Mouse (Mus musculus) forebrain, embryonic 16.5 days (tissue): Measurements from ENCODE around the gene Ccdc117. TPM values are rescaled to one million over a fixed set of nuclear protein-coding genes. Genes with fewer than 3 reads are reported as not detected.

Experiments
- ATAC-seq: fragments of 200-750 bp; cut with Nextera tagmentation; 2 replicates; pipeline ENCODE4 v1.8.0; 2017; ENCODE audit warnings: mild to moderate bottlenecking, moderate library complexity
- H3K27ac ChIP-seq: fragments of 300-500 bp; sonication (generic); 2 replicates; pipeline ENCODE4 v1.5.1; 2014; ENCODE audit warnings: low read length, control low read depth
- H3K27me3 ChIP-seq: fragments of 300-500 bp; sonication (generic); replicated peaks from 2 replicates; pipeline ENCODE4 v1.6.1; 2014; ENCODE audit warnings: low read length; ENCODE audit not compliant: control insufficient read depth, insufficient read depth
- H3K36me3 ChIP-seq: fragments of 300-500 bp; sonication (generic); 2 replicates; pipeline ENCODE4 v1.6.1; 2014; ENCODE audit not compliant: control insufficient read depth, insufficient read depth
- H3K4me1 ChIP-seq: fragments of 300-500 bp; sonication (generic); replicated peaks from 2 replicates; pipeline ENCODE4 v1.6.1; 2014; ENCODE audit warnings: low read length; ENCODE audit not compliant: control insufficient read depth, insufficient read depth
- H3K4me2 ChIP-seq: fragments of 300-500 bp; sonication (generic); 2 replicates; pipeline ENCODE4 v1.6.1; 2014; ENCODE audit warnings: mild to moderate bottlenecking, low read length, control low read depth
- H3K4me3 ChIP-seq: fragments of 300-500 bp; sonication (generic); replicated peaks from 2 replicates; pipeline ENCODE4 v1.5.1; 2014; ENCODE audit warnings: mild to moderate bottlenecking, low read length, control low read depth
- H3K9ac ChIP-seq: fragments of 300-500 bp; sonication (generic); replicated peaks from 2 replicates; pipeline ENCODE4 v1.6.1; 2014; ENCODE audit warnings: low read depth, low read length, control low read depth
- H3K9me3 ChIP-seq: fragments of 300-500 bp; sonication (generic); 2 replicates; pipeline ENCODE4 v1.6.1; 2016; ENCODE audit warnings: low read length; ENCODE audit not compliant: control insufficient read depth
- WGBS: fragments of 180-500 bp; shearing (Covaris S2); extraction: QIAGEN DNeasy Blood & Tissue Kit; methylation state at CpG from one replicate; pipeline ENCODE4 v1.1.7; 2014; 5-methylcytosine and 5-hydroxymethylcytosine counted together
- polyA plus RNA-seq: library from polyadenylated mRNA; unstranded; fragments of >200 nt; fragmentation: Nextera tagmentation; extraction: Ambion mirVana; gene quantifications from 2 replicates; pipeline ENCODE4 v1.2.1, GENCODE M21; 2015

Ccdc117 gene
- polyA plus RNA-seq = 12.3 and 15.5 TPM in 2 replicates

DNA sequence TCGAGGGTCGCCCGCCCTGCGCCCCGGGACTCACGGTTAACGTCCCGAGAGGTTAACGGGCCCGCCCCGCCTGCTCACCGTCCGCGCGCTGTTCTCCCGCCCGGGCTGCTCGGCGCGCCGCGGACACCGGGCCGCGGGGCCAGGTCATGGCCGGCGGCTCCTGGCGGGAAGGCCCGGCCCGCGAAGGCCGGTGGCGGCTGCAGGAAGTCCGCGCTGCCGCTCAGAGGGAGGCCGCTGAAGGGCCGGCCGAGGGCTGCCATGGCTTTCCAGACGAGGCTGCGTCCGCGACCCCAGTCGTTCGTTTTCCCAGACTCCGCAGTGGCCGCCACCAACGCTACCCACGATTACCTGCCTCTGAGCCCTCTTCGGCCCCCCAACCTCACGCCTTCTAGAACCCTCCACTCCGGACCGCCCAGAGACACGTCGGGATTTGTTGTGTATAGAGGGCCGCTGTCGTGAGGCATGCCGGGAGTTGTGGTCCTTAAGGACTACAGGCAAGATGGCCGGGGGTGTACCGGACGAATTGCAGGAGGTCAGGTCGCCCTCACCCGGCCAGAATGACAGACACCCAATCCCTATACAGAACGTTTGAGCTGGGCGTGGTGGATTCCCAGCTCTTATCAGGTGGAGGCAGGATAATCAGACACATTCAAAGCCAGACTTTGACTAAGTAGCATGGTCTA, at the start of gene Ccdc117:
Ccdc117 (minus strand) TSS at position 389 of the 683 bp plus-strand sequence.
- under 1% methylated on average over 65 of the region's 65 CpGs for WGBS
- peak; percentile 99 for ATAC-seq

DNA sequence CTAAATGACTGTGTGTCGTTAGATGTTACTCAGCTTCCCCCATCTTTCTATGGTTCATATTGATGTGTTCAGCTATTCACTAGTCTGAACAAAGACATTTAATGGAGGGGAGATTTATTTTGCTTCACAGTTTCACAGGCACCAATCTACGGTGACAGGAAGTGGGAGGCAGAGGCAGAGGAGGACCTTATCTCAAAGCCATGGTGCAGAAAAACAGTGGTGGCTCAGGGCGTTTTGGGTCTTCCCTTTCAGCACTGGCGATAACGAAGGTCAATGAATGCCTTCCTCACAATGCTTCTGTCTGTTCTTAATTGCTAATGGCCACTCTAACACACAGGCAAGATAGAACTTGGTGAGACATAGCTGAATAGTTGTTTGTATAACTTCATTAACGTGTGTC, 33.1 kb upstream of the Ccdc117 start:
- no peaks in the 10 kb centered on the region for H3K9me3 ChIP-seq
- H3K36me3 ChIP-seq = no peaks in the 10 kb centered on the region
- no peak overlapping the region for H3K9ac ChIP-seq
- H3K4me2 ChIP-seq = no peak overlapping the region
- no peaks in the 10 kb centered on the region for H3K27me3 ChIP-seq
- no peak for ATAC-seq
- 55% methylated on average over 6 of the region's 6 CpGs for WGBS
- no peaks in the 10 kb centered on the region for H3K4me1 ChIP-seq
- no peak overlapping the region for H3K27ac ChIP-seq
- no peak overlapping the region for H3K4me3 ChIP-seq

More for the DNA sequence above, at the start of gene Ccdc117:
- H3K4me3 ChIP-seq = peak within 1 kb of the TSS; percentile 92
- peak within 1 kb of the TSS; percentile 47 for H3K27ac ChIP-seq
- H3K27me3 ChIP-seq = no peaks in the 10 kb centered on the region
- H3K4me1 ChIP-seq = peaks cover 13% of the 10 kb centered on the region
- peak within 1 kb of the TSS; percentile 93 for H3K9ac ChIP-seq
- H3K4me2 ChIP-seq = peak within 1 kb of the TSS; percentile 59
- no peaks in the 10 kb centered on the region for H3K9me3 ChIP-seq
- H3K36me3 ChIP-seq = no peaks in the 10 kb centered on the region

DNA sequence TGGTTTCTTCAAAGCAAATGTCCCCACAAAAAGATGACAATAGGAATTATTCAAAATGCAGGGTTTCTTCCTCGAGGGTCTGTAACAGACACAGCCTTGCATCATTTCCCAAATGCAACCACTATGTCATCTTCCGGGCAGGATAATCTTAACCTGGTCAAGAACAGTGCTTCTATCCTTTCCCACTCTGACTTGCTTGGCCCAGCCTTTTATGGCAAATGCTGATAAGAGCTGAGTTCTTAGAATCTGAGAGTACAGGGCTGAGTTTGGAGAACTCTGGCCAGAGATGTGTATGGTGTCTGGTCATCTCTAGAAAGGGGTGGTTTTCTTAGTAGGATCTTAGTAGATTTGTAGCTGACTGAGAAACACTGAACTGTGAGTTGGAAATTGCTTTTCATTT, 31.8 kb upstream of the Ccdc117 start:
- no peak overlapping the region for H3K4me3 ChIP-seq
- H3K9ac ChIP-seq = no peak overlapping the region
- H3K27ac ChIP-seq = no peak overlapping the region
- WGBS = 93% methylated on average over 2 of the region's 2 CpGs
- no peaks in the 10 kb centered on the region for H3K9me3 ChIP-seq
- no peaks in the 10 kb centered on the region for H3K4me1 ChIP-seq
- H3K27me3 ChIP-seq = no peaks in the 10 kb centered on the region
- H3K36me3 ChIP-seq = no peaks in the 10 kb centered on the region
- no peak for ATAC-seq
- H3K4me2 ChIP-seq = no peak overlapping the region

DNA sequence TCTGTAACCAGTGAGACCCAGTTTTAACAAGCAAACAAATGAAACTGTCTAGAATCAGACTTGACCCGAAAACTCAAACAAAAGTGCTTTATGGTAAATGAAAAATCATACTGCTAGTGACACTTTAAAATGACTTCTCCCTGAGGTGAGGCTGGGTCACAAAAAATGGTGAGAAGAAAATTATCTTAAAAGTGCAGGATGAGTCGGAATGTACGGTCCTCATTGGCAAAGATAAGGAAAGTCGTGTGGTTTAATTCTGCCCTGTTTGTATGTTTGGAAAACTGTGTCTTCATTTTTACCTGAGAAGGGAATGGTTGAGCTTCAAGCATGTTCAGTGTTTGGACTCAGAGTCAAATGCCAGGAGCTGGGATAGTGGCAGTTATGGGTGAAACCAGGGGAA, 29.9 kb upstream of the Ccdc117 start:
- H3K9ac ChIP-seq = no peak overlapping the region
- ATAC-seq = no peak
- 95% methylated on average over 4 of the region's 4 CpGs for WGBS
- H3K27me3 ChIP-seq = no peaks in the 10 kb centered on the region
- no peak overlapping the region for H3K4me3 ChIP-seq
- no peaks in the 10 kb centered on the region for H3K36me3 ChIP-seq
- no peaks in the 10 kb centered on the region for H3K4me1 ChIP-seq
- no peaks in the 10 kb centered on the region for H3K9me3 ChIP-seq
- H3K27ac ChIP-seq = no peak overlapping the region
- no peak overlapping the region for H3K4me2 ChIP-seq

DNA sequence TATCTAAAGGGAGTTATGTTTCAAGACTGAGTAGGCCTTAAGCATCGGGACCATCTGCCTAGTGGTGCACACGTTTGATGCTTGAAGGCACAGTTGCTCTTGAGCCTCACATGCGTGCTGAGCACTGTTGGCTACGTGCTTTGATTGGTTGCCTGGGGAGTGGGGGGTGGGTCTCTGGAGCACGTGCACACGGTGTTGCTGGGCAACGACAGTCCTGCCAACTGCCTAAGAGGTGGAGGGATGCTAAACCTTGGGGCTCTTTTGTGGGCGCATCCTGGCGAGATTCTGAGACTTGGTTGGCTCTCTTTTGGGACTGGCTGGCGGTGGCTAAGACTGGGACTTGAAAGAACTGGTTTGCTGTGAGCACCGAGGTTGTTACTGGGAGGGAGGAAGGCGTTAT, 27.5 kb upstream of the Ccdc117 start, which contains the start of gene Ankrd36:
Ankrd36 (plus strand) TSS at position 211 of the 400 bp plus-strand sequence.
- Histone ChIP-seq H3K9me3 (no peaks in the 10 kb centered on the region), H3K4me2 (no peak within 1 kb of the TSS), H3K4me3 (no peak within 1 kb of the TSS), H3K27me3 (no peaks in the 10 kb centered on the region), H3K36me3 (no peaks in the 10 kb centered on the region), H3K4me1 (no peaks in the 10 kb centered on the region), H3K9ac (no peak within 1 kb of the TSS), H3K27ac (no peak within 1 kb of the TSS)
- WGBS = 77% methylated on average over 12 of the region's 12 CpGs
- ATAC-seq = no peak

DNA sequence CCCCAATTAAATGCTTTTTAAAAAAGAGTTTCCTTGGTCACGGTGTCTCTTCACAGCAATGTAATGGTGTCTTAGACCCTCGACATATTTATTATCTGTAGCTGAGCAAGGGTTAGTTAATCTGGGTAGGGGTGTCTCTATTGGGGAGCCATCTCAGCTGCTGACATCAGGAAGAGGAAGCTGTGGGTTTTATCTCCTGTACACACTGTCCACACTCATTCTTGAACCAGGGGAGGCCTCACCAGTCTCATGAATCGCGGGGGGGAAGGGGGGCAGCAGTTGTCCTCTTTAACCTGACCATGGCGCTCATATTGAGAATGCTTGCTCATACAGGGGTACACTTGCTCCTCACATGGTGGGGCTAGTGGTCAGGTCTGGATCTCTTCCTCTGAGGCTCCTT, 26.1 kb upstream of the Ccdc117 start:
- H3K27ac ChIP-seq = no peak overlapping the region
- H3K9me3 ChIP-seq = no peaks in the 10 kb centered on the region
- no peak overlapping the region for H3K9ac ChIP-seq
- WGBS = 89% methylated on average over 5 of the region's 5 CpGs
- ATAC-seq = no peak
- H3K36me3 ChIP-seq = no peaks in the 10 kb centered on the region
- H3K27me3 ChIP-seq = no peaks in the 10 kb centered on the region
- no peak overlapping the region for H3K4me3 ChIP-seq
- H3K4me2 ChIP-seq = no peak overlapping the region
- no peaks in the 10 kb centered on the region for H3K4me1 ChIP-seq

DNA sequence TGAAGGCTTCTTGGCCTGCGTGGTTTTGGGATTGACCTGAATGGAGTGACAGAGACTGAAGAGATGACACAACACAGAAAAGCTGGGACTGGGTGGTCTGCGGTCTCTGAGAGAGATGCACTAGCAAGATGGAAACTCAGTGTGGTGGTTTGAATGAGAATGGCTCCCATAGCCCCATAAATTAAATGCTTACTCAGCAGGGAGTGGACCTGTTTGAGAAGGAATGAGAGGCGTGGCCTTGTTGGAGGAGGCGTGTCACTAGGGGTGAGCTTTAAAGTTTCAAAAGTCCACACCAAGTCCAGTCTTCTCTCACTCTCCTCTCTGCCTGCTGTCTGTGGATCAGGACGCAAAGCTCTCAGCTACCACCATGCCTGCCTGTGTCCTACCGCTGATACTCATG, 25.7 kb upstream of the Ccdc117 start:
- Histone ChIP-seq H3K27ac (no peak overlapping the region), H3K4me1 (0 out of 2 replicates have a peak, but pooled peaks cover 3% of the 10 kb centered on the region), H3K9me3 (no peaks in the 10 kb centered on the region), H3K27me3 (no peaks in the 10 kb centered on the region), H3K9ac (no peak overlapping the region), H3K4me2 (no peak overlapping the region), H3K4me3 (no peak overlapping the region), H3K36me3 (no peaks in the 10 kb centered on the region)
- 95% methylated on average over 6 of the region's 6 CpGs for WGBS
- ATAC-seq = no peak

DNA sequence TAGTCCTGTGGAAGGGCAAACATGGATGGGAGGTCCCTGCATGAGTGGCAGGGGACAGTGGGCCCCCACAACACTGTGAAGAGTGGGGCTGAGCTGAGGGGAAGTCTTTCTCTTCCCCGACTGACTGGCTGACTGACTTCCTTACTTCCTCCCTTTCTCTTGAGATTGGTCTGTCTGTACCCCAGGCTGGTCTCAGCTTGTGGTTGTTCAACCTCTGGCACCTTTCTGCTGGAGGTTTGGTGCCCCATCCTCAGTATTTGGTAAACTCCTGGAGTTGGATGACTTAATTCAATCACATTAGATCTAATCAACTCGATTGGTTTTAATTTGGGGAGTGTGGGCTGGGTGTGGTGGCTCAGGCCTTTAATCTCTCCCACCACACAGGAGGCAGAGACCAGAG, 24.5 kb upstream of the Ccdc117 start:
- Histone ChIP-seq H3K4me3 (no peak overlapping the region), H3K36me3 (no peaks in the 10 kb centered on the region), H3K27me3 (no peaks in the 10 kb centered on the region), H3K9me3 (no peaks in the 10 kb centered on the region), H3K9ac (no peak overlapping the region), H3K4me2 (no peak overlapping the region), H3K27ac (no peak overlapping the region), H3K4me1 (0 out of 2 replicates have a peak, but pooled peaks cover 3% of the 10 kb centered on the region)
- ATAC-seq = no peak
- WGBS = 71% methylated on average over 2 of the region's 2 CpGs

DNA sequence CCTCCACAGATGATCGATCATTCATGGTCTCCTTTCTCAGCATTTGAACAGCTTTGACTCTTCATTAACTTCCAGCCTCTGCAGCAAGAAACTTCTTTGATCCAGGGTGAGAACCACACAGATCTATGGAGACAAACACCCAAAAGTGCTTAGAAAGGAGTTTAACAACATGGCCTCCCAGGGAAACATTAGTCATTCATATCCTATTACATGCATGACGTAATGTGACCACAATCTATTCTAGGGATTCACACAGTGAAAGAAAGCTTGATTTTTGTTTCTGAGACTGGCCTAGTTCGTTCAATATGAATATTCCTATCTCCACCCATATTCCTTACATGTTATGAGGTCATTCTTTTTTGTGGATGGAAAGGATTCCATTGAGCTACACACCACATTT, 23.6 kb upstream of the Ccdc117 start:
- H3K27ac ChIP-seq = no peak overlapping the region
- WGBS = 84% methylated on average over 3 of the region's 3 CpGs
- ATAC-seq = no peak
- no peak overlapping the region for H3K4me3 ChIP-seq
- H3K36me3 ChIP-seq = no peaks in the 10 kb centered on the region
- H3K9me3 ChIP-seq = no peaks in the 10 kb centered on the region
- H3K4me2 ChIP-seq = no peak overlapping the region
- H3K27me3 ChIP-seq = no peaks in the 10 kb centered on the region
- H3K9ac ChIP-seq = no peak overlapping the region
- 0 out of 2 replicates have a peak, but pooled peaks cover 3% of the 10 kb centered on the region for H3K4me1 ChIP-seq
